9 mouse cellular contexts compared by ENCODE assay signal in the genomic region with DNA sequence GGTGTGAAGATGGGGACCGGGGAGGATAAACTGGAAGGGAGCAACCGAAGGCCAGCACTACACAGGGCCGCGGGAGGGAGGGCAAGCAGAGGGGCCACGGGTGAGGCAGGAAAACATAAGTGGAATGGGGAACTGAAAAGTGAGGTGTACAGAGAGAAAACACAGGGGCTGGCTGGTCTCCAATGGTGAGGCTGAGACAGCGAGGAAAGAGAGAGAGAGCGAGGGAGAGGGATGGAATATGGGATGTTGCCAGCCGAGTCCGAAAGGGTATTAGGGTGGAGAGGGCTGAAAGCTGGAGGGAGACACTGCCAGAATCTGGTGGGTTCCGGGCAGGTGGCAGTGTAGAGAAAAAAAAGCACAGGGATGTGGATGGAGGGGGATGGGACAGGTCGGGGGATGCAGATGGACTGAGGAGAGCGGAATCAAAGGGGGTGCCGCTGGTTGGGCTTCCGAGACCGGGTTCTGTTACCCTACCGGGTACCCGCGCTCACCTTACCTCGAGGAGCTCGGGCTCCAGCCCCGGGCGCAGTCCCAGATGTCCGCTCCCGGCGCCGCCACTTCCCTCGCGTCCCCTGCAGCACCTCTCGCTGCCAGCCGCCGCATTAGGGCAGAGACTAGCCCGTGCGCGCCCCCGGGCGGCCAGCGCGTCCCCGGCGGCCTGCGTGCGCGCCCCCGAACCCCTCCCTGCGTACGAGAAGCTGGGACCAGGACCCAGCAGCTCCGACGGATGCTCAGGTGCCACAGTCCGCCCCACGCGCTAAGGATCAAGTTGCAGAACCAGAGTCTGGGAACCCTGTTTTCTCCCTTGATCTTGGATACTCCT. TPM values are rescaled to one million over a fixed set of nuclear protein-coding genes. Genes with fewer than 3 reads are reported as not detected.
DNase-seq lines count a peak whose midpoint lies in the region; ATAC-seq lines count a peak whose summit lies in the region.
"Had no signal": no experiment of that assay in that cellular context is flagged by ENCODE, and none has a peak within 500 bp of the region (broad histone marks: within the 10 kb centered on the region; RNA-seq: fewer than 3 reads in every experiment).

A gene (minus strand): TSS at position 623 of the 823 bp plus-strand sequence.

- no peaks in the 10 kb centered on the region for H3K36me3 ChIP-seq in hindbrain, embryonic 15.5 days
- H3K36me3 ChIP-seq in midbrain, embryonic 10.5 days, result no peaks in the 10 kb centered on the region

- no peaks in the 10 kb centered on the region for H3K27me3 ChIP-seq in hindbrain, embryonic 15.5 days
- H3K27me3 ChIP-seq in midbrain, embryonic 10.5 days (ENCODE audit: low read depth, poor library complexity, severe bottlenecking), result peaks cover 60% of the 10 kb centered on the region

- H3K9me3 ChIP-seq in hindbrain, embryonic 15.5 days, result no peaks in the 10 kb centered on the region
- H3K9me3 ChIP-seq in midbrain, embryonic 10.5 days (replicated peaks), result no peaks in the 10 kb centered on the region

- peak within 1 kb of the TSS; percentile 59 for H3K9ac ChIP-seq in hindbrain, embryonic 15.5 days

- ATAC-seq in hindbrain, embryonic 15.5 days (ENCODE audit: low FRiP score, low read depth), result peak; percentile 82
- ATAC-seq in monocyte, adult 5-6 weeks (replicated peaks; ENCODE audit: insufficient number of reproducible peaks, low FRiP score, low TSS enrichment, poor library complexity, severe bottlenecking), result no peak

- WGBS in hindbrain, embryonic 15.5 days, result 1% methylated on average over 51 of the region's 51 CpGs
- WGBS in midbrain, embryonic 10.5 days, result 2% methylated on average over 51 of the region's 51 CpGs

- peak within 1 kb of the TSS; percentile 89 for H3K4me2 ChIP-seq in hindbrain, embryonic 15.5 days

- peak within 1 kb of the TSS; percentile 86 for H3K27ac ChIP-seq in hindbrain, embryonic 15.5 days (replicated peaks)
- peak within 1 kb of the TSS; percentile 86 for H3K27ac ChIP-seq in midbrain, embryonic 10.5 days (replicated peaks)

- peak within 1 kb of the TSS; percentile 52 for H3K4me3 ChIP-seq in hindbrain, embryonic 15.5 days
- H3K4me3 ChIP-seq in midbrain, embryonic 10.5 days, result peak within 1 kb of the TSS; percentile 70
- H3K4me3 ChIP-seq: myocyte had no signal

- peak; percentile 81 for DNase-seq in adrenal gland, postnatal 10 days
- peak; percentile 82 to 94 for DNase-seq in cerebellum, postnatal 4 days (ENCODE audit: low spot score in 2 of 2)
- peak; percentile 86 to 94 for DNase-seq in frontal cortex, postnatal 36 days (ENCODE audit: low spot score in 2 of 2)
- peak; percentile 92 to 93 for DNase-seq in left cerebral cortex, adult 18-20 months (ENCODE audit: low spot score in 2 of 2)
- DNase-seq in midbrain, embryonic 10.5 days (ENCODE audit: low spot score), result peak; percentile 90
- DNase-seq in right cerebral cortex, postnatal 36 days (ENCODE audit: low spot score in 2 of 2), result peak; percentile 84 to 89

- H3K4me1 ChIP-seq in hindbrain, embryonic 15.5 days (replicated peaks), result peaks cover 46% of the 10 kb centered on the region
- H3K4me1 ChIP-seq in midbrain, embryonic 10.5 days, result peaks cover 59% of the 10 kb centered on the region

RNA-seq across cellular contexts. Expression of the gene that starts here (rescaled TPM):
- 1 to 10 TPM; 4.0 to 7.2 TPM for total RNA-seq in adrenal gland, postnatal 10 days (2021)
- polyA plus RNA-seq in hindbrain, embryonic 15.5 days (2015; fragmentation: Nextera tagmentation; extraction: Ambion mirVana), result 40.1 and 48.4 TPM in 2 replicates
- total RNA-seq in left cerebral cortex, adult 18-20 months (2021), result 100 to 1,000 TPM; 128 to 134 TPM
- polyA plus RNA-seq in midbrain, embryonic 10.5 days (2016; fragmentation: Nextera tagmentation; extraction: Ambion mirVana), result 14.5 and 19.7 TPM in 2 replicates
- not detected in 3 replicates for total RNA-seq in monocyte, adult 5-6 weeks (2017)
- polyA plus RNA-seq: myocyte had no signal

Comparison
In these comparisons a context has a peak if more than half of its experiments do, and no peak if none do; other contexts are left out.
1. RNA of the gene that starts here (total RNA-seq): 128 to 134 TPM in left cerebral cortex, adult 18-20 months; 4.0 to 7.2 TPM in adrenal gland, postnatal 10 days and not detected in monocyte, adult 5-6 weeks; every median in the first group is over 10 times any median in the second.
2. Peak in every context shown above with its lines, with median percentiles within 50 percentile points of each other: DNase-seq.